Mouse (Mus musculus): ENCODE measurements at regions not wholly inside any gene's neighbourhood (a gene's known extent, or its start where the extent isn't known, plus 50 kb on each side); places are given as distances from the start of the nearest gene placed in this dataset.
A peak's percentile ranks its signal among the peaks of the same experiment; 100 is the strongest.

DNA sequence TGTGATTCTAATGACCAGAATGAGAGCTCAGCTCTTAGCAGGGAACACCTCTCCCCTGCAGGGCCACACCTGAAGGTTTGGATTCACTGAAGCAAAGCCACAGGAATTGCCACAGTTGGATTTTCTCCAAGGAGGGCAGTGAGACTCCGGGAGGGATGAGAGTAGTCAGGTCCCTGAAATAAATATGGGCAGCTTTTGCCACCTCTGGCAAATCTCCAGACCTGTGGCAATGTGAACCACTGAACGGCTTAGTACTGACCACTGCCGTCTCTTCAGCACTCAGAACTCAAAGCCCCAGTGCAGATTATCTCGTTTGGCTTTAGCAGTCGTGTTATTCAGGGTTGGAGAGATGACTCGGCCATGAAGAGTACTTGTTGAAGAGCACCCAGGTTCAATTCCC is 66.9 kb upstream of the Slc2a1 start:
- H3K27me3 ChIP-seq (ENCODE audit: control insufficient read depth, insufficient read depth, low read length, poor library complexity, severe bottlenecking), result no peaks in the 10 kb centered on the region
- no peaks in the 10 kb centered on the region for H3K36me3 ChIP-seq (ENCODE audit: control insufficient read depth, insufficient read depth, low read length, poor library complexity, severe bottlenecking)
- TF ChIP-seq EP300 (IDR thresholded peaks at IDR 0.05; ENCODE audit: insufficient read depth, low read depth, low read length), result no peak
- TF ChIP-seq POLR2A (IDR thresholded peaks at IDR 0.05; ENCODE audit: insufficient read depth, low read length), result no peak
- no peak for TF ChIP-seq CTCF (IDR thresholded peaks at IDR 0.05; ENCODE audit: low read depth, low read length)

DNA sequence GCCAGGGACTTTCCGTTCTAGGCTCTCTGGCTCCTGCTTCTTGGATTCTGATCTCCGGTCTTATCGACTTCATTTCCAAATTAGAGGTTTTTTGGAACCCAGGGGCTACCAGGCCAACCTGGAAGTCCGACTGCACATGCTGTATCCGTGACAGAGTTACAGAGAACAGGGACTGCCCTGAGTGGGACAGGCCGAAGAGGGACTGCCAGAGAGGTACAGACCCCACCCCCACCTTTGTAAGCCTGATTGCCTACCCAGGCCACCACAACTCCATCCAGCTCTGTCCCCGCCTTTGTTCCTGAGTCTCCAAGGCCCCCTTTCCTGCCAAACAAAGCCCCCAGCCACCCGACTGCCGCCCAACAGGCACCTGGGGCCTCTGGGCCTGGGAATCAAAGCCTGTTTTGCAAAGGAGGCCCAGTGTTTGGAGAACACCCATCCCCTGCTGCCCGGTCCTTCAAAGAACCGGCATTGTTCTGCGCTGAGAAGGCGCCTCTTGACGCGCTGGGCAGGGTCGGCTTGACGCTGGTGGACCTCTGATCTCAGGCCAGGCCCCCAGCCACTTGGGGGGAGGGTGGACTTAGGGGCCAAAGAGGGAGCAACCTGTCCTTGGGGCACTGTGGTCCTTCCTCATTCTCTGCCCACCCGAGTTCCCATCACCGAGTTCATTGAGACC is 64.4 kb upstream of the Slc2a1 start:
- Histone ChIP-seq H3K36me3 (ENCODE audit: control insufficient read depth, insufficient read depth, low read length, poor library complexity, severe bottlenecking) (no peaks in the 10 kb centered on the region), H3K4me3 (ENCODE audit: low read depth, low read length) (no peak overlapping the region; the same call in 1 of the 2 replicates), H3K27me3 (ENCODE audit: control insufficient read depth, insufficient read depth, low read length, poor library complexity, severe bottlenecking) (no peaks in the 10 kb centered on the region), H3K9me3 (replicated peaks; ENCODE audit: control insufficient read depth, insufficient read depth, low read length, poor library complexity, severe bottlenecking) (no peaks in the 10 kb centered on the region), H3K9ac (ENCODE audit: low read depth, poor library complexity, severe bottlenecking) (no peak overlapping the region), H3K27ac (ENCODE audit: insufficient read depth, low read length) (no peak overlapping the region), H3K4me1 (ENCODE audit: control insufficient read depth, insufficient read depth, low read length) (peaks cover 4% of the 10 kb centered on the region)
- no peak for TF ChIP-seq EP300 (IDR thresholded peaks at IDR 0.05; ENCODE audit: insufficient read depth, low read depth, low read length)
- TF ChIP-seq CTCF (IDR thresholded peaks at IDR 0.05; ENCODE audit: low read depth, low read length), result no peak
- no peak for TF ChIP-seq POLR2A (IDR thresholded peaks at IDR 0.05; ENCODE audit: insufficient read depth, low read length)

More for the DNA sequence above, 66.9 kb upstream of the Slc2a1 start:
- no peak overlapping the region for H3K27ac ChIP-seq (ENCODE audit: insufficient read depth, low read length)
- no peak overlapping the region for H3K4me3 ChIP-seq (ENCODE audit: low read depth, low read length)
- peaks cover 4% of the 10 kb centered on the region for H3K4me1 ChIP-seq (ENCODE audit: control insufficient read depth, insufficient read depth, low read length)
- H3K9ac ChIP-seq (ENCODE audit: low read depth, poor library complexity, severe bottlenecking), result no peak overlapping the region
- no peaks in the 10 kb centered on the region for H3K9me3 ChIP-seq (replicated peaks; ENCODE audit: control insufficient read depth, insufficient read depth, low read length, poor library complexity, severe bottlenecking)

DNA sequence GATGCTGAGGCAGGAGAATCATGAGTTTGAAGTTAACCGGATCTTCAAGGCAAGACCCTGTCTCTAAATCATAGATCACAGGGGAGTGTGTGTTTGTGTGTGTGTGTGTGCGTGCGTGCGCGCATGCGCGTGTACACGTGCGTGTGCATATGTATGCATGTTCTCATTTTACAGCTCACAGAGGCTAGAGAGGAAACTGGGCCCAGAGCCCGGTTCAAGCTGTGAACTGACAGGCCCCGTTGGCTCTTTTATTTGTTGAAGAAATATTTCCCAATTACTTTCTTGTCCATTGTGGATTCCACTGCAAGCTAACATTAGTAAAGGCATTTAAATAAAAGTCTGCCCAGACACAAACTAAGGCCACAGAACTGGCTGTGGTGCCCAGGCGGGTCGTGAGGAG is 63.7 kb upstream of the Slc2a1 start:
- Histone ChIP-seq H3K27me3 (ENCODE audit: control insufficient read depth, insufficient read depth, low read length, poor library complexity, severe bottlenecking) (no peaks in the 10 kb centered on the region), H3K9ac (ENCODE audit: low read depth, poor library complexity, severe bottlenecking) (no peak overlapping the region), H3K4me3 (ENCODE audit: low read depth, low read length) (no peak overlapping the region), H3K27ac (ENCODE audit: insufficient read depth, low read length) (no peak overlapping the region), H3K4me1 (ENCODE audit: control insufficient read depth, insufficient read depth, low read length) (peaks cover 5% of the 10 kb centered on the region), H3K36me3 (ENCODE audit: control insufficient read depth, insufficient read depth, low read length, poor library complexity, severe bottlenecking) (no peaks in the 10 kb centered on the region), H3K9me3 (replicated peaks; ENCODE audit: control insufficient read depth, insufficient read depth, low read length, poor library complexity, severe bottlenecking) (no peaks in the 10 kb centered on the region)
- TF ChIP-seq EP300 (IDR thresholded peaks at IDR 0.05; ENCODE audit: insufficient read depth, low read depth, low read length) (no peak), POLR2A (IDR thresholded peaks at IDR 0.05; ENCODE audit: insufficient read depth, low read length) (no peak), CTCF (IDR thresholded peaks at IDR 0.05; ENCODE audit: low read depth, low read length) (no peak)

DNA sequence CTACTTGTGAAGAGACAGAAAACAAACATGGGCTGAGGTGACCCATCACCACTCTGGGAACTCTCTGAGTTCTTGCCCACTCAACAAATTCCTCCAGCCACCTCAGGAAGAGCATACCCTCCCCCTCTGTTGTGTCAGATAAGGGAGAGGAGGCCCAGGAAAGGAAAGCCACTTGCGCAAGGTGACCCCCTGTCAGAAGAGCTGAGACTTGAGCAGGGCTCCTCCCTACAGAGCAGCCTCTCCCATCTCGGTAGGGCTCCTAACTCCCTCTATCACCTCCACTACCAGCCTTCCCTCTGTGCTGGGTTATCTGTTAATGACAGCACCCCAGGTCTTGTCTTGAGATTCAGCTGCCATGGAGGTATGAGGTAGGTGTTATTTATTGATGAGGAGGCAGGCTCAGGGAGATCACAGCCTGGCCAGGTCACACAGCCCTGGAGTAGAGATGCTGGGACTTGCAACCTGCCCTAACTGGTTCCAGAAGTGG is 57.6 kb upstream of the Slc2a1 start:
- Histone ChIP-seq H3K27ac (ENCODE audit: insufficient read depth, low read length) (no peak overlapping the region), H3K4me3 (ENCODE audit: low read depth, low read length) (no peak overlapping the region), H3K4me1 (ENCODE audit: control insufficient read depth, insufficient read depth, low read length) (peaks cover 10% of the 10 kb centered on the region), H3K27me3 (ENCODE audit: control insufficient read depth, insufficient read depth, low read length, poor library complexity, severe bottlenecking) (no peaks in the 10 kb centered on the region), H3K9ac (ENCODE audit: low read depth, poor library complexity, severe bottlenecking) (no peak overlapping the region), H3K9me3 (replicated peaks; ENCODE audit: control insufficient read depth, insufficient read depth, low read length, poor library complexity, severe bottlenecking) (no peaks in the 10 kb centered on the region), H3K36me3 (ENCODE audit: control insufficient read depth, insufficient read depth, low read length, poor library complexity, severe bottlenecking) (no peaks in the 10 kb centered on the region)
- 0 out of 2 replicates have a peak, but pooled peaks have one; percentile 31 for TF ChIP-seq EP300 (IDR thresholded peaks at IDR 0.05; ENCODE audit: insufficient read depth, low read depth, low read length)
- no peak for TF ChIP-seq CTCF (IDR thresholded peaks at IDR 0.05; ENCODE audit: low read depth, low read length)
- no peak for TF ChIP-seq POLR2A (IDR thresholded peaks at IDR 0.05; ENCODE audit: insufficient read depth, low read length)

DNA sequence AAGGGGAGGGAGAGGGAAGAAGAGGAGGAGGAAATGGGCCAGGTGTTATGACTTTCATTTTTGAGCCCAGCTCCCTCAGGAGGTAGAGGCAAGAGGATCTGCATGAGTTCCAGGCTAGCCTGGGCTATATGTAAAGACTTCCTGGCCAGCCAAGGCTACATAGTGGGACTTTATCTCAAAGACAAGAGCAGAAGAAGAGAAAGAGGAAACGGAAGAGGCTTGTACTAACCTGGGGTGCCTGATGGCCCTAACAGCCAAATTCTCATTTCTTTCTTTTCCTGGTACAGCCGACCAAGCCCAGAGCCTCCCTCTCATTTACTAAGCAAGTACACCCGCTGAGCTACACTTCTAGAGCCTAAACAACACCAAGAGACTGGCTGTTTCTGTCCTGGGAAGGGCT is 56.0 kb upstream of the Slc2a1 start:
- TF ChIP-seq CTCF (IDR thresholded peaks at IDR 0.05; ENCODE audit: low read depth, low read length), result no peak
- no peak for TF ChIP-seq EP300 (IDR thresholded peaks at IDR 0.05; ENCODE audit: insufficient read depth, low read depth, low read length)
- no peak for TF ChIP-seq POLR2A (IDR thresholded peaks at IDR 0.05; ENCODE audit: insufficient read depth, low read length)
- H3K9me3 ChIP-seq (replicated peaks; ENCODE audit: control insufficient read depth, insufficient read depth, low read length, poor library complexity, severe bottlenecking), result no peaks in the 10 kb centered on the region
- no peaks in the 10 kb centered on the region for H3K36me3 ChIP-seq (ENCODE audit: control insufficient read depth, insufficient read depth, low read length, poor library complexity, severe bottlenecking)
- H3K4me3 ChIP-seq (ENCODE audit: low read depth, low read length), result no peak overlapping the region
- peaks cover 10% of the 10 kb centered on the region for H3K4me1 ChIP-seq (ENCODE audit: control insufficient read depth, insufficient read depth, low read length)
- no peaks in the 10 kb centered on the region for H3K27me3 ChIP-seq (ENCODE audit: control insufficient read depth, insufficient read depth, low read length, poor library complexity, severe bottlenecking)
- H3K9ac ChIP-seq (ENCODE audit: low read depth, poor library complexity, severe bottlenecking), result no peak overlapping the region
- H3K27ac ChIP-seq (ENCODE audit: insufficient read depth, low read length), result no peak overlapping the region

DNA sequence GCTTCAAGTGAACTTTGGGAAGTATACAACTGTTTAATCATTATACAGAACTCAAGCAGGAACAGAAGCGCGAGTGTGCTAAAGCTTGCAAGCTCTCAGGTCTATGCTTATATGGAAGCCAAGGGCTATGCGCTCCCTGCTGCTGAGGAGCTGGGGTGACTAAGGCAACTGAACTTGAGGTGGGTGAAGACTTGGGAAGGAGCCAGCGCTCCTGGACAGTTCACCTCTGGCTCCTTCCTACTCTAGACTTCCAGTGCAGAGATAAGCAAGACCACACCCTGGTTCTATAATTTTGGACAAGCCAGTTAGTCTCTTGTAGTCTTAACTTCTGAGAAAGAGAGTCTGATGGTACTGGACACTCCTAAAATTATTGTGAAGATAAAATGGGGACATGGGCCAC is 55.3 kb upstream of the Slc2a1 start:
- H3K4me1 ChIP-seq (ENCODE audit: control insufficient read depth, insufficient read depth, low read length), result peaks cover 10% of the 10 kb centered on the region

More for the DNA sequence above, 55.3 kb upstream of the Slc2a1 start:
- Histone ChIP-seq H3K4me3 (ENCODE audit: low read depth, low read length) (no peak overlapping the region), H3K9me3 (replicated peaks; ENCODE audit: control insufficient read depth, insufficient read depth, low read length, poor library complexity, severe bottlenecking) (no peaks in the 10 kb centered on the region), H3K36me3 (ENCODE audit: control insufficient read depth, insufficient read depth, low read length, poor library complexity, severe bottlenecking) (no peaks in the 10 kb centered on the region), H3K27me3 (ENCODE audit: control insufficient read depth, insufficient read depth, low read length, poor library complexity, severe bottlenecking) (no peaks in the 10 kb centered on the region), H3K27ac (ENCODE audit: insufficient read depth, low read length) (no peak overlapping the region), H3K9ac (ENCODE audit: low read depth, poor library complexity, severe bottlenecking) (no peak overlapping the region)
- TF ChIP-seq CTCF (IDR thresholded peaks at IDR 0.05; ENCODE audit: low read depth, low read length), result no peak
- no peak for TF ChIP-seq EP300 (IDR thresholded peaks at IDR 0.05; ENCODE audit: insufficient read depth, low read depth, low read length)
- no peak for TF ChIP-seq POLR2A (IDR thresholded peaks at IDR 0.05; ENCODE audit: insufficient read depth, low read length)
